Mouse (Mus musculus) testis, adult 2 months (tissue): ENCODE results near the gene Cisd1.

Experiments used
- CTCF ChIP-seq: fragments of 200-500 bp; IDR thresholded peaks from 2 replicates; pipeline ENCODE4 v1.5.1; 2012; ENCODE audit warnings: low read depth, mild to moderate bottlenecking, inconsistent platforms, low read length, moderate library complexity; ENCODE audit not compliant: control insufficient read depth, insufficient read depth, insufficient replicate concordance
- POLR2A ChIP-seq: fragments of 200-500 bp; IDR thresholded peaks from 2 replicates; pipeline ENCODE4 v1.6.1; 2012; ENCODE audit warnings: low read depth, mild to moderate bottlenecking, inconsistent platforms, low read length, moderate library complexity; ENCODE audit not compliant: control insufficient read depth

- TF ChIP-seq CTCF (no peak), POLR2A (no peak)
These were observed 29.0 kb upstream of the Cisd1 start for GRCm38 (mm10) chr10:71373706-71374105.
